Comparison of ENCODE assay signal across 8 mouse cellular contexts in genomic region chr17:45595736-45596390, GRCm38 (mm10). TPM values are rescaled to one million over a fixed set of nuclear protein-coding genes. Genes with fewer than 3 reads are reported as not detected.
DNase-seq lines count a peak whose midpoint lies in the region; ATAC-seq and TF ChIP-seq lines count a peak whose summit lies in the region.

No protein-coding gene starts in this region.

- no peak for TF ChIP-seq CTCF in ES-Bruce4 (IDR thresholded peaks at IDR 0.05; ENCODE audit: low read depth, low read length)
- TF ChIP-seq CTCF in stomach, postnatal 0 days (IDR thresholded peaks at IDR 0.05; ENCODE audit: low read depth) = no peak

- peak; percentile 5 for TF ChIP-seq POLR2A in ES-Bruce4 (IDR thresholded peaks at IDR 0.05; ENCODE audit: insufficient read depth, low read length)

- H3K4me2 ChIP-seq in heart, embryonic 13.5 days = peak overlapping the region; percentile 99
- peak overlapping the region; percentile 98 for H3K4me2 ChIP-seq in forebrain, embryonic 11.5 days (ENCODE audit: low read depth, low read length, severe bottlenecking)
- H3K4me2 ChIP-seq in limb, embryonic 15.5 days = peak overlapping the region; percentile 98
- peak overlapping the region; percentile 96 for H3K4me2 ChIP-seq in stomach, postnatal 0 days (replicated peaks; ENCODE audit: low read depth)

- TF ChIP-seq EP300 in ES-Bruce4 (IDR thresholded peaks at IDR 0.05; ENCODE audit: insufficient read depth, low read depth, low read length) = peak; percentile 74
- no peak for TF ChIP-seq EP300 in stomach, postnatal 0 days (optimal IDR thresholded peaks at IDR 0.05)

- H3K4me3 ChIP-seq in heart, embryonic 13.5 days = peak overlapping the region; percentile 69
- H3K4me3 ChIP-seq in ES-Bruce4 (ENCODE audit: low read depth, low read length) = peak overlapping the region; percentile 68
- H3K4me3 ChIP-seq in forebrain, embryonic 11.5 days (ENCODE audit: low read depth, low read length) = peak overlapping the region; percentile 49
- peak overlapping the region; percentile 57 for H3K4me3 ChIP-seq in limb, embryonic 15.5 days
- H3K4me3 ChIP-seq in stomach, postnatal 0 days (ENCODE audit: low read depth, low read length) = peak overlapping the region; percentile 58

- H3K27me3 ChIP-seq in heart, embryonic 13.5 days (replicated peaks) = peaks cover 14% of the 10 kb centered on the region
- H3K27me3 ChIP-seq in ES-Bruce4 (ENCODE audit: control insufficient read depth, insufficient read depth, low read length, poor library complexity, severe bottlenecking) = no peaks in the 10 kb centered on the region
- H3K27me3 ChIP-seq in forebrain, embryonic 11.5 days (ENCODE audit: control insufficient read depth, insufficient read depth, low read length) = peaks cover 28% of the 10 kb centered on the region
- H3K27me3 ChIP-seq in limb, embryonic 15.5 days = peaks cover 13% of the 10 kb centered on the region
- no peaks in the 10 kb centered on the region for H3K27me3 ChIP-seq in stomach, postnatal 0 days (ENCODE audit: control insufficient read depth, insufficient read depth, low read length)

- DNase-seq in heart, adult 18-20 months = no peak
- no peak for DNase-seq in forebrain, embryonic 11.5 days (ENCODE audit: low spot score)
- no peak for DNase-seq in stomach, postnatal 0 days (ENCODE audit: low spot score)
- DNase-seq in lung, postnatal 25 days (ENCODE audit: low spot score) = no peak

- peak overlapping the region; percentile 74 for H3K27ac ChIP-seq in heart, embryonic 13.5 days (replicated peaks)
- peak overlapping the region; percentile 77 for H3K27ac ChIP-seq in ES-Bruce4 (ENCODE audit: insufficient read depth, low read length)
- H3K27ac ChIP-seq in forebrain, embryonic 11.5 days (ENCODE audit: low read depth, low read length) = no peak overlapping the region
- peak overlapping the region; percentile 84 for H3K27ac ChIP-seq in limb, embryonic 15.5 days
- peak overlapping the region; percentile 65 for H3K27ac ChIP-seq in stomach, postnatal 0 days (replicated peaks)

- no peaks in the 10 kb centered on the region for H3K36me3 ChIP-seq in heart, embryonic 13.5 days
- no peaks in the 10 kb centered on the region for H3K36me3 ChIP-seq in ES-Bruce4 (ENCODE audit: control insufficient read depth, insufficient read depth, low read length, poor library complexity, severe bottlenecking)
- H3K36me3 ChIP-seq in forebrain, embryonic 11.5 days (ENCODE audit: control insufficient read depth, insufficient read depth, low read length) = no peaks in the 10 kb centered on the region
- H3K36me3 ChIP-seq in limb, embryonic 15.5 days = no peaks in the 10 kb centered on the region
- no peaks in the 10 kb centered on the region for H3K36me3 ChIP-seq in stomach, postnatal 0 days (ENCODE audit: control insufficient read depth, insufficient read depth, low read length)

- H3K9me3 ChIP-seq in heart, embryonic 13.5 days = no peaks in the 10 kb centered on the region
- no peaks in the 10 kb centered on the region for H3K9me3 ChIP-seq in ES-Bruce4 (replicated peaks; ENCODE audit: control insufficient read depth, insufficient read depth, low read length, poor library complexity, severe bottlenecking)
- H3K9me3 ChIP-seq in forebrain, embryonic 11.5 days (ENCODE audit: control insufficient read depth, low read length) = no peaks in the 10 kb centered on the region
- no peaks in the 10 kb centered on the region for H3K9me3 ChIP-seq in limb, embryonic 15.5 days
- H3K9me3 ChIP-seq in stomach, postnatal 0 days (ENCODE audit: control insufficient read depth, low read length) = no peaks in the 10 kb centered on the region

- peak overlapping the region; percentile 87 for H3K9ac ChIP-seq in heart, embryonic 13.5 days
- peak overlapping the region; percentile 75 for H3K9ac ChIP-seq in ES-Bruce4 (ENCODE audit: low read depth, poor library complexity, severe bottlenecking)
- peak overlapping the region; percentile 61 for H3K9ac ChIP-seq in forebrain, embryonic 11.5 days (ENCODE audit: low read length)
- H3K9ac ChIP-seq in limb, embryonic 15.5 days = peak overlapping the region; percentile 39; the same call in 1 of the 2 replicates
- H3K9ac ChIP-seq in stomach, postnatal 0 days (ENCODE audit: low read length) = peak overlapping the region; percentile 73

- ATAC-seq in heart, embryonic 13.5 days (ENCODE audit: extremely low read depth, insufficient number of reproducible peaks, low FRiP score, low TSS enrichment) = no peak
- ATAC-seq in forebrain, embryonic 11.5 days (replicated peaks; ENCODE audit: low FRiP score) = no peak; the same call in 1 of the 2 replicates
- ATAC-seq in limb, embryonic 15.5 days (ENCODE audit: insufficient number of reproducible peaks, low FRiP score, low TSS enrichment, low read depth) = no peak
- ATAC-seq in stomach, postnatal 0 days (ENCODE audit: low FRiP score, low TSS enrichment) = no peak; the same call in 1 of the 2 replicates
- ATAC-seq in monocyte, adult 5-6 weeks (replicated peaks; ENCODE audit: insufficient number of reproducible peaks, low FRiP score, low TSS enrichment, poor library complexity, severe bottlenecking) = no peak

- WGBS in heart, embryonic 13.5 days = 15% methylated on average over 23 of the region's 23 CpGs
- 3% methylated on average over 23 of the region's 23 CpGs for WGBS in forebrain, embryonic 11.5 days
- 5% methylated on average over 23 of the region's 23 CpGs for WGBS in limb, embryonic 15.5 days
- WGBS in stomach, postnatal 0 days = 10% methylated on average over 23 of the region's 23 CpGs

- peaks cover 82% of the 10 kb centered on the region for H3K4me1 ChIP-seq in heart, embryonic 13.5 days
- peaks cover 1% of the 10 kb centered on the region for H3K4me1 ChIP-seq in ES-Bruce4 (ENCODE audit: control insufficient read depth, insufficient read depth, low read length)
- peaks cover 18% of the 10 kb centered on the region for H3K4me1 ChIP-seq in forebrain, embryonic 11.5 days (replicated peaks; ENCODE audit: control insufficient read depth, insufficient read depth, low read length)
- peaks cover 73% of the 10 kb centered on the region for H3K4me1 ChIP-seq in limb, embryonic 15.5 days
- H3K4me1 ChIP-seq in stomach, postnatal 0 days (replicated peaks; ENCODE audit: control insufficient read depth, insufficient read depth) = peaks cover 22% of the 10 kb centered on the region

RNA-seq across cellular contexts. Expression of gene Slc29a1, which starts 3.5 kb away (rescaled TPM):
- polyA plus RNA-seq in heart, embryonic 13.5 days (2015; fragmentation: Nextera tagmentation; extraction: Ambion mirVana) = 68.8 and 83.6 TPM in 2 replicates
- 10 to 100 TPM; 65.0 to 67.4 TPM for total RNA-seq in heart, adult 18-20 months (2021)
- 132 and 134 TPM in 2 replicates for polyA plus RNA-seq in ES-Bruce4 (2011; ENCODE audit: insufficient read depth, insufficient read length, low read depth, missing spikeins)
- 56.7 TPM in 2 replicates for polyA plus RNA-seq in forebrain, embryonic 11.5 days (2014; fragmentation: Nextera tagmentation; extraction: Ambion mirVana)
- polyA plus RNA-seq in limb, embryonic 15.5 days (2015; fragmentation: Nextera tagmentation; extraction: Ambion mirVana) = 120 and 140 TPM in 2 replicates
- polyA plus RNA-seq in stomach, postnatal 0 days (2015; fragmentation: Nextera tagmentation; extraction: Ambion mirVana) = 49.4 and 55.3 TPM in 2 replicates
- total RNA-seq in monocyte, adult 5-6 weeks (2017) = 34.4 to 64.6 TPM (median 37.8 TPM) in 3 replicates

RNA-seq across cellular contexts. Expression of gene Mymx, which starts 6.0 kb away (rescaled TPM):
- 0.37 and 0.45 TPM in 2 replicates for polyA plus RNA-seq in heart, embryonic 13.5 days (2015; fragmentation: Nextera tagmentation; extraction: Ambion mirVana)
- total RNA-seq in heart, adult 18-20 months (2021) = not detected
- 19.2 and 22.6 TPM in 2 replicates for polyA plus RNA-seq in ES-Bruce4 (2011; ENCODE audit: insufficient read depth, insufficient read length, low read depth, missing spikeins)
- not detected in 2 replicates for polyA plus RNA-seq in forebrain, embryonic 11.5 days (2014; fragmentation: Nextera tagmentation; extraction: Ambion mirVana)
- polyA plus RNA-seq in limb, embryonic 15.5 days (2015; fragmentation: Nextera tagmentation; extraction: Ambion mirVana) = 22.9 and 39.7 TPM in 2 replicates
- polyA plus RNA-seq in stomach, postnatal 0 days (2015; fragmentation: Nextera tagmentation; extraction: Ambion mirVana) = 1.2 and 1.5 TPM in 2 replicates
- not detected in 3 replicates for total RNA-seq in monocyte, adult 5-6 weeks (2017)

RNA-seq across cellular contexts. Expression of gene Hsp90ab1, which starts 22.8 kb away (rescaled TPM):
- 1,372 and 1,500 TPM in 2 replicates for polyA plus RNA-seq in heart, embryonic 13.5 days (2015; fragmentation: Nextera tagmentation; extraction: Ambion mirVana)
- total RNA-seq in heart, adult 18-20 months (2021) = 1,000 to 10,000 TPM; 1,354 to 1,581 TPM
- polyA plus RNA-seq in ES-Bruce4 (2011; ENCODE audit: insufficient read depth, insufficient read length, low read depth, missing spikeins) = 3,626 and 3,708 TPM in 2 replicates
- polyA plus RNA-seq in forebrain, embryonic 11.5 days (2014; fragmentation: Nextera tagmentation; extraction: Ambion mirVana) = 1,787 and 1,872 TPM in 2 replicates
- 1,467 and 1,497 TPM in 2 replicates for polyA plus RNA-seq in limb, embryonic 15.5 days (2015; fragmentation: Nextera tagmentation; extraction: Ambion mirVana)
- polyA plus RNA-seq in stomach, postnatal 0 days (2015; fragmentation: Nextera tagmentation; extraction: Ambion mirVana) = 715 and 750 TPM in 2 replicates
- 826 to 1,618 TPM (median 1,101 TPM) in 3 replicates for total RNA-seq in monocyte, adult 5-6 weeks (2017)

RNA-seq across cellular contexts. Expression of gene Slc35b2, which starts 32.2 kb away (rescaled TPM):
- polyA plus RNA-seq in heart, embryonic 13.5 days (2015; fragmentation: Nextera tagmentation; extraction: Ambion mirVana) = 91.8 and 94.9 TPM in 2 replicates
- 10 to 100 TPM; 23.4 to 26.0 TPM for total RNA-seq in heart, adult 18-20 months (2021)
- 28.2 and 31.7 TPM in 2 replicates for polyA plus RNA-seq in ES-Bruce4 (2011; ENCODE audit: insufficient read depth, insufficient read length, low read depth, missing spikeins)
- polyA plus RNA-seq in forebrain, embryonic 11.5 days (2014; fragmentation: Nextera tagmentation; extraction: Ambion mirVana) = 103 and 105 TPM in 2 replicates
- polyA plus RNA-seq in limb, embryonic 15.5 days (2015; fragmentation: Nextera tagmentation; extraction: Ambion mirVana) = 139 and 142 TPM in 2 replicates
- 72.7 and 76.8 TPM in 2 replicates for polyA plus RNA-seq in stomach, postnatal 0 days (2015; fragmentation: Nextera tagmentation; extraction: Ambion mirVana)
- 26.7 to 47.1 TPM (median 39.0 TPM) in 3 replicates for total RNA-seq in monocyte, adult 5-6 weeks (2017)

RNA-seq across cellular contexts. Expression of gene Nfkbie, which starts 40.4 kb away (rescaled TPM):
- polyA plus RNA-seq in heart, embryonic 13.5 days (2015; fragmentation: Nextera tagmentation; extraction: Ambion mirVana) = 2.7 TPM in 2 replicates
- total RNA-seq in heart, adult 18-20 months (2021) = 1 to 10 TPM; 1.2 to 3.1 TPM
- polyA plus RNA-seq in ES-Bruce4 (2011; ENCODE audit: insufficient read depth, insufficient read length, low read depth, missing spikeins) = 2.7 and 3.0 TPM in 2 replicates
- 5.9 and 6.0 TPM in 2 replicates for polyA plus RNA-seq in forebrain, embryonic 11.5 days (2014; fragmentation: Nextera tagmentation; extraction: Ambion mirVana)
- 5.9 and 6.1 TPM in 2 replicates for polyA plus RNA-seq in limb, embryonic 15.5 days (2015; fragmentation: Nextera tagmentation; extraction: Ambion mirVana)
- polyA plus RNA-seq in stomach, postnatal 0 days (2015; fragmentation: Nextera tagmentation; extraction: Ambion mirVana) = 1.6 and 2.0 TPM in 2 replicates
- 55.6 to 60.0 TPM (median 55.9 TPM) in 3 replicates for total RNA-seq in monocyte, adult 5-6 weeks (2017)
